Mouse (Mus musculus) stomach, embryonic 15.5 days (tissue): ENCODE measurements around the gene Brox. TPM values are rescaled to one million over a fixed set of nuclear protein-coding genes. Genes with fewer than 3 reads are reported as not detected.

Source experiments
- ATAC-seq: fragments of 200-750 bp; cut with Nextera tagmentation; 2 replicates; pipeline ENCODE4 v1.8.0; 2017; ENCODE audit warnings: low read depth, moderate number of reproducible peaks, moderate TSS enrichment; ENCODE audit not compliant: insufficient read depth, low FRiP score
- H3K27ac ChIP-seq: fragments of 300-500 bp; sonication (generic); 2 replicates; pipeline ENCODE4 v1.5.1; 2015; ENCODE audit warnings: mild to moderate bottlenecking, inconsistent platforms
- H3K27me3 ChIP-seq: fragments of 300-500 bp; sonication (generic); replicated peaks from 2 replicates; pipeline ENCODE4 v1.6.1; 2015; ENCODE audit warnings: inconsistent platforms
- H3K36me3 ChIP-seq: fragments of 300-500 bp; sonication (generic); 2 replicates; pipeline ENCODE4 v1.6.1; 2015; ENCODE audit warnings: inconsistent platforms
- H3K4me1 ChIP-seq: fragments of 300-500 bp; sonication (generic); 2 replicates; pipeline ENCODE4 v1.6.1; 2015; ENCODE audit warnings: inconsistent platforms
- H3K4me2 ChIP-seq: fragments of 300-500 bp; sonication (generic); 2 replicates; pipeline ENCODE4 v1.6.1; 2015; ENCODE audit warnings: mild to moderate bottlenecking, inconsistent platforms
- H3K4me3 ChIP-seq: fragments of 300-500 bp; sonication (generic); replicated peaks from 2 replicates; pipeline ENCODE4 v1.5.1; 2015; ENCODE audit warnings: inconsistent platforms
- H3K9ac ChIP-seq: fragments of 300-500 bp; sonication (generic); 2 replicates; pipeline ENCODE4 v1.6.1; 2015; ENCODE audit warnings: inconsistent platforms
- H3K9me3 ChIP-seq: fragments of 300-500 bp; sonication (generic); 2 replicates; pipeline ENCODE4 v1.6.1; 2016; ENCODE audit warnings: inconsistent platforms
- WGBS: fragments of 180-500 bp; shearing (Covaris S2); methylation state at CpG from one replicate; pipeline ENCODE4 v1.1.7; 2015; 5-methylcytosine and 5-hydroxymethylcytosine counted together
- polyA plus RNA-seq: library from polyadenylated mRNA; unstranded; fragments of >200 nt; fragmentation: Nextera tagmentation; extraction: Ambion mirVana; gene quantifications from 2 replicates; pipeline ENCODE4 v1.2.1, GENCODE M21; 2015

Gene Brox
- polyA plus RNA-seq, 1 experiment from 2014 or later = 39.0 TPM

- Histone ChIP-seq H3K36me3 (0 out of 2 replicates have a peak, but pooled peaks cover 10% of the 10 kb centered on the region), H3K9me3 (no peaks in the 10 kb centered on the region), H3K4me2 (no peak overlapping the region), H3K27ac (no peak overlapping the region), H3K9ac (no peak overlapping the region), H3K4me3 (no peak overlapping the region), H3K4me1 (no peaks in the 10 kb centered on the region), H3K27me3 (no peaks in the 10 kb centered on the region)
- WGBS = 84% methylated on average over 1 of the region's 1 CpGs
- ATAC-seq = no peak
Measured at GRCm38 (mm10) chr1:183308476-183308875, 11.4 kb upstream of the Brox start.

DNA sequence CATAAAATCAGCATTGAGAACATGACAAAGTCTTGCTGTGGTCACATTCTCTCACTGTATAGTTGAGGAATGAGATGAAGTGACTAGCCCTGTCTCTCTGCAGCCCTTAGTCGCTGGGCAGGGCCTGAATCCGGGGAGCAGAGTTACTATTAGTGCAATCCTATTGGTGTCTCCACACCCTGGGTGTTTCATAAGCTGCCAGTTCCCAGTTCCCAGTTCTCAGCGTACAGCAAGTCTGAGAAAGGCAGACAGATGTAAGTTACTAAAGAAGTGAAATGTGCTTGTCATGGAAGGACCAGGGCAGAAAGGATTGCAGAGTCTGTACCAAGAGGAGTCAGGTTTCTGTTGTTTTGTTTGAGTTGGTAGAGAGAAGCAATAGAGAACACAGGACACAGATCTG lies 10.5 kb upstream of the Brox start:
- WGBS = 80% methylated on average over 3 of the region's 3 CpGs
- Histone ChIP-seq H3K27me3 (no peaks in the 10 kb centered on the region), H3K36me3 (0 out of 2 replicates have a peak, but pooled peaks cover 6% of the 10 kb centered on the region), H3K9ac (no peak overlapping the region), H3K9me3 (no peaks in the 10 kb centered on the region), H3K27ac (no peak overlapping the region), H3K4me2 (no peak overlapping the region), H3K4me1 (no peaks in the 10 kb centered on the region), H3K4me3 (no peak overlapping the region)
- ATAC-seq = no peak

GRCm38 (mm10) chr1:183299161-183299560 lies 2.1 kb upstream of the Brox start:
- Histone ChIP-seq H3K9me3 (no peaks in the 10 kb centered on the region), H3K27ac (no peak overlapping the region), H3K4me1 (no peaks in the 10 kb centered on the region), H3K4me3 (no peak overlapping the region), H3K4me2 (no peak overlapping the region), H3K36me3 (no peaks in the 10 kb centered on the region), H3K9ac (no peak overlapping the region), H3K27me3 (no peaks in the 10 kb centered on the region)
- ATAC-seq = no peak
- WGBS = 86% methylated on average over 6 of the region's 6 CpGs

- ATAC-seq = peak; percentile 33; the same call in 1 of the 2 replicates
- WGBS = 0% methylated on average over 20 of the region's 20 CpGs
- peak overlapping the region; percentile 54 for H3K4me3 ChIP-seq
Measured at GRCm38 (mm10) chr1:183297886-183298489, 919 bp upstream of the Brox start.

DNA sequence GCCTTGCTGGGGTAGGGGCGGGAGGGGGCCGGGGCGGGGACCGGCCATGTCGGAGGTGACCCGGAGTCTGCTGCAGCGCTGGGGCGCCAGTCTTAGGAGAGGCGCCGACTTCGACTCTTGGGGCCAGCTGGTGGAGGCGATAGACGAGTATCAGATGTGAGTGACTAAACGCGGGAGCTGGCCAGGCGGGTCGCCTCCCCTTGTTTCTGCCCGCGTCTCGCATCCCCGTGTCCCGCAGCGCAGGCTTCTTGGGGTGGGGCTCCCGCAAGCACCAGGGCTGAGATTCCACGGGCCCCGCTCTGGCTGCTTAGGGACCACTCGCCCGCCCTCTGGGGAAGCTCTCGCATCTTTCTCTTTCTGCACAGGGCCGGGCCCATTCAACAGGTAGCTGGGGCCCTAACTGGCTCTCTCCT lies 410 bp upstream of the Brox start:
- 2% methylated on average over 29 of the region's 30 CpGs for WGBS

More at GRCm38 (mm10) chr1:183297886-183298489, 919 bp upstream of the Brox start:
- Histone ChIP-seq H3K27ac (peak overlapping the region; percentile 58), H3K4me2 (peak overlapping the region; percentile 58), H3K36me3 (peaks cover 3% of the 10 kb centered on the region), H3K9ac (peak overlapping the region; percentile 7; the same call in 1 of the 2 replicates), H3K27me3 (no peaks in the 10 kb centered on the region), H3K4me1 (no peaks in the 10 kb centered on the region), H3K9me3 (no peaks in the 10 kb centered on the region)

GRCm38 (mm10) chr1:183296465-183296864 lies 604 bp downstream of the Brox start, which contains the start of gene Aida:
Aida (plus strand) TSS chr1:183296590.
- peak; percentile 3; the same call in 1 of the 2 replicates for ATAC-seq
- Histone ChIP-seq H3K4me2 (peak within 1 kb of the TSS; percentile 58), H3K36me3 (peaks cover 12% of the 10 kb centered on the region), H3K4me1 (no peaks in the 10 kb centered on the region), H3K27me3 (no peaks in the 10 kb centered on the region), H3K27ac (peak within 1 kb of the TSS; percentile 58), H3K9ac (peak within 1 kb of the TSS; percentile 22; the same call in 1 of the 2 replicates), H3K9me3 (no peaks in the 10 kb centered on the region), H3K4me3 (peak within 1 kb of the TSS; percentile 54)
- 0% methylated on average over 26 of the region's 26 CpGs for WGBS

More for the DNA sequence above, 410 bp upstream of the Brox start:
- Histone ChIP-seq H3K27me3 (no peaks in the 10 kb centered on the region), H3K4me1 (no peaks in the 10 kb centered on the region), H3K4me2 (peak overlapping the region; percentile 58), H3K27ac (peak overlapping the region; percentile 58), H3K36me3 (peaks cover 5% of the 10 kb centered on the region), H3K9ac (peak overlapping the region; percentile 7; the same call in 1 of the 2 replicates), H3K4me3 (peak overlapping the region; percentile 54), H3K9me3 (no peaks in the 10 kb centered on the region)
- ATAC-seq = peak; percentile 24

DNA sequence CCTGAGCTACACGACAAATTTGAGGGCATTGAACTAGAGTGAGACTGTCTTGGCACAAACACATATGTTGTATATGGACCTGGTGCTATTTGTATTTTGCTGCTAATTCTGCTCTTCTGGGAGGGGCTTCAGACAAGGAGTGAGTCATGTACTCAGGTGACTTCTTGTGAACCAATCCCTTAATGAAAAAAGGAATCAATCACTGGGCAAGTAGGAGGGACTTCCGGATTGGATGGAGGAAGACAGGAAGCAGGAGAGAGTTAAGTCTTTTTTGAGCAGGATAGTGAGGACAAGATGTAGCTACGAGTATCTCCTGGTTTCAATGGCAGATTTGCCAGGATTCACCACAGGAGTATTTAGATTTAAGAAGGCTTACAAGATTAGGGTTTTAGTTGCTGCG lies 7.5 kb downstream of the Brox start:
- no peak overlapping the region for H3K4me2 ChIP-seq
- H3K4me1 ChIP-seq = no peaks in the 10 kb centered on the region
- no peaks in the 10 kb centered on the region for H3K9me3 ChIP-seq
- H3K27ac ChIP-seq = no peak overlapping the region
- 90% methylated on average over 4 of the region's 4 CpGs for WGBS
- H3K36me3 ChIP-seq = peaks cover 53% of the 10 kb centered on the region
- ATAC-seq = no peak
- H3K27me3 ChIP-seq = no peaks in the 10 kb centered on the region
- H3K9ac ChIP-seq = no peak overlapping the region
- H3K4me3 ChIP-seq = no peak overlapping the region

DNA sequence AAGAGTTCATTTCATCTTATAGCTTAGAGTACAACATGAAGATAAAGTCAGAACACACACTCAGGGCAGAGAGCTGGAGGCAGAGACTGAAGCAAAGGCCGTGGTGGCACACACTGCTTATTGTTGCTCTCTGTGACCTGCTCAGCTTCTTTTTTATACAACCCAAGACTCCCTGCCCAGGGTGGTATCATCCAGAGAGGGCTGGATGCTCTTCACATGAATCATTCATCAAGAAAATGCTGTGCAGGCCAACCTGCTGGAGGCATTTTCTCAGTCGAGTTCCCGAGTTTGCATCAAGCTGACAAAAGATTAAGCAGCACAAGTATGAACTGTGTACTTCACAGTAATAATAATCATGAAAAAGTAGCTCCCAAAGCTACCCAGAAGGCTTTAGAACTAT lies 8.7 kb downstream of the Brox start:
- 88% methylated on average over 3 of the region's 3 CpGs for WGBS
- Histone ChIP-seq H3K36me3 (peaks cover 59% of the 10 kb centered on the region), H3K9ac (no peak overlapping the region), H3K27ac (no peak overlapping the region), H3K27me3 (no peaks in the 10 kb centered on the region), H3K4me1 (no peaks in the 10 kb centered on the region), H3K4me3 (no peak overlapping the region), H3K4me2 (no peak overlapping the region), H3K9me3 (no peaks in the 10 kb centered on the region)
- no peak for ATAC-seq

- WGBS = 63% methylated on average over 5 of the region's 5 CpGs
- H3K9me3 ChIP-seq = no peaks in the 10 kb centered on the region
- H3K27me3 ChIP-seq = no peaks in the 10 kb centered on the region
- no peak for ATAC-seq
- H3K27ac ChIP-seq = no peak overlapping the region
- no peak overlapping the region for H3K4me3 ChIP-seq
- H3K36me3 ChIP-seq = peaks cover 21% of the 10 kb centered on the region
- no peaks in the 10 kb centered on the region for H3K4me1 ChIP-seq
- H3K9ac ChIP-seq = no peak overlapping the region
- no peak overlapping the region for H3K4me2 ChIP-seq
Measured at GRCm38 (mm10) chr1:183275763-183276162, 21.3 kb downstream of the Brox start.

- ATAC-seq = no peak
- Histone ChIP-seq H3K4me3 (no peak overlapping the region), H3K4me1 (no peaks in the 10 kb centered on the region), H3K4me2 (no peak overlapping the region), H3K9ac (no peak overlapping the region), H3K27me3 (no peaks in the 10 kb centered on the region), H3K36me3 (peaks cover 9% of the 10 kb centered on the region; the same call in 1 of the 2 replicates), H3K9me3 (no peaks in the 10 kb centered on the region), H3K27ac (no peak overlapping the region)
- 51% methylated on average over 3 of the region's 3 CpGs for WGBS
Measured at GRCm38 (mm10) chr1:183274385-183274784, 22.7 kb downstream of the Brox start.

- no peaks in the 10 kb centered on the region for H3K27me3 ChIP-seq
- H3K9me3 ChIP-seq = no peaks in the 10 kb centered on the region
- H3K4me1 ChIP-seq = no peaks in the 10 kb centered on the region
- no peak overlapping the region for H3K4me2 ChIP-seq
- no peak overlapping the region for H3K4me3 ChIP-seq
- no peak overlapping the region for H3K9ac ChIP-seq
- WGBS = 55% methylated on average over 10 of the region's 10 CpGs
- ATAC-seq = no peak
- H3K27ac ChIP-seq = no peak overlapping the region
- H3K36me3 ChIP-seq = no peaks in the 10 kb centered on the region
Measured at GRCm38 (mm10) chr1:183272867-183273818, 23.9 kb downstream of the Brox start.

DNA sequence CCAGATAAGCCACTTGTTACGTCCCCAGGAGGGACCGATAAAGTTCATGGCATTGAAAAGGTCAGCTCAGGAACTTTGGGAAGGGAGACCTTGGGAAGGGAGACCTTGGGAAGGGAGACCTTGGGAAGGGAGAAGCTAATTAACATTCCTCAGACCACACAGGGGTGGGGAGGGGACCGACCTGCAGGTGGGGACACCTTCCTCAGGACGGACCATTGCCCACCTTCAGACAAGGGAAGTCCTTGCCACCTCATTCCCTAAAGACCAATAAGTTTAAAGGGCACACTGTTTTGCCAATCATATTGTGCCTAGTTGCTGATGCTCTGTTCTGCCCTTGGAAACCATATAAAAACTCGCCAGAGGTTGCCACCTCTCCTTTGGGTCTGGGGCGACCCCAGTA lies 29.4 kb downstream of the Brox start:
- no peak overlapping the region for H3K27ac ChIP-seq
- no peaks in the 10 kb centered on the region for H3K36me3 ChIP-seq
- no peak overlapping the region for H3K9ac ChIP-seq
- 69% methylated on average over 6 of the region's 6 CpGs for WGBS
- no peaks in the 10 kb centered on the region for H3K9me3 ChIP-seq
- H3K4me1 ChIP-seq = no peaks in the 10 kb centered on the region
- no peak overlapping the region for H3K4me2 ChIP-seq
- ATAC-seq = no peak
- H3K27me3 ChIP-seq = no peaks in the 10 kb centered on the region
- H3K4me3 ChIP-seq = no peak overlapping the region
